Mouse (Mus musculus): ENCODE data around the gene Ntmt1.

Ntmt1 gene

DNA sequence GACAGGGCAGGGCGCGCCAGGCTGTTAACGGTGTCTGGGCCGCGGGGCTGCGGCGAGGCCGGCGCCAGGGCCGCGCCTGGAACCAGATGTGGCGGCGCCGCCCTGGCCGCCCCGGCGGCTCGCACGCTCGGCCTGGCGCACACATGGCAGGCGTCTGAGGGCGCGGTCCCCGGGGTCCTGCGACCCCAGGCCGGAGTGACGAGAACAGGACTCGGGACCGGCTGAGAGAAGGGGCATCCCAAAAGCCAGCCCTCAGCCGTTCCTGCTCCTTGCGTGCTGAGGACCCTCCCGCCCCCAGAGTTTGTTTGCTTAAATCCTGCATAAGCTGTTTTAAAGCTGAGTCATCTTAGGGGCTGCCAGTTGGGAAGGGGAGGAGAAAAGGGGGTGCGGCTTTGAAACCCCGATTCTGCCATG lies 57.3 kb downstream of the Ntmt1 start:
- peak in 1 of 2 experiments; percentile 37 for DNase-seq (ENCODE audit: low spot score in 2 of 2)

DNA sequence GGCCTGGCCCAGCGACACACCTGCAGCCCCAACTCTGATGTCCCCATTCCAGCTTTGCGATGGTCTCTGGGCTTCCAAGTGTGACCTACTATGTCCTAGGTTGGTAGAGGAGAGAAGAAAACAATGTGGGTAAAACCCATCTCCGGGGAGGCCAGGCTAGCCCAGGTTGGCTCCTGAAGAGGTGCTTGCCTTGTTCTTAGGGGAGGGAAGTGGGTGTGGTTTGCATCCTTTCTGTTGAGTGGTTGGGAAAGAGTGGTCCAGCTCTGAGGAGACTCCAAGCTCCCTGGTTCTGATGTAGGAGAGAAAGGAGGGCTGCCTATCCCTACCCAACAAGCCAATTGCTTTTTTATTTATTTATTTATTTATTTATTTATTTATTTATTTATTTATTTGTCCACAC lies 57.8 kb downstream of the Ntmt1 start:
- DNase-seq (ENCODE audit: low spot score in 2 of 2): no peak

DNA sequence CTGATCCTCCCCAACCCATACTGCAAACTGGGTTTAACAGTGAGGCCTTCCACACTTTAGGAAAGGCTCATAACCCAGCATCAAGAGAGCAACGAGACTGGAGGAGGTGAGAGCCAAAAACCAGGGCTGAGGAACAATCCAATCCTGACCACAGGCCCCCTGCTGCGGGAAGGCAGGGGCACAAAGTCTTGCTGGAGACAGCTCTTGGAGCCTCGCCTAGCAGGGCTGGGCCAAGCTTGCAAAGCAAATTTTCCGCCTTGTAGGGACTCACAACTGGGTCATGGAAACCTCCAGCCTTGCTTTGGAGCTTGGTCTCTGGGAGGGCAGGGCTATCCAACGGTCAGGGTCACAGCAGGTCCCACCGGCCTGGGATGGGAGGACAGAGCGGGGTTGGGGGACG lies 63.2 kb downstream of the Ntmt1 start:
- DNase-seq (ENCODE audit: low spot score in 2 of 2): no peak
